Mouse (Mus musculus): ENCODE data around the gene Ap1m1. TPM values are rescaled to one million over a fixed set of nuclear protein-coding genes. Genes with fewer than 3 reads are reported as not detected.

Ap1m1 gene
- polyA plus RNA-seq, 1 experiment from 2014 or later, result 85.0 TPM

- Histone ChIP-seq H3K4me1 (no peaks in the 10 kb centered on the region), H3K27me3 (replicated peaks) (no peaks in the 10 kb centered on the region), H3K4me2 (no peak overlapping the region), H3K9me3 (replicated peaks) (no peaks in the 10 kb centered on the region), H3K36me3 (peaks cover 12% of the 10 kb centered on the region), H3K4me3 (no peak overlapping the region), H3K9ac (no peak overlapping the region), H3K27ac (no peak overlapping the region)
- no peak for ATAC-seq
- 55% methylated on average over 4 of the region's 4 CpGs for WGBS (ENCODE audit: insufficient replicate concordance)
Measured at GRCm38 (mm10) chr8:72260585-72260984, 20.8 kb downstream of the Ap1m1 start.

- no peak overlapping the region for H3K9ac ChIP-seq
- 29% methylated on average over 2 of the region's 2 CpGs for WGBS (ENCODE audit: insufficient replicate concordance)
- ATAC-seq, result 0 out of 2 replicates have a peak, but pooled peaks have one; percentile 42
- H3K36me3 ChIP-seq, result peaks cover 8% of the 10 kb centered on the region; the same call in 1 of the 2 replicates
- H3K4me1 ChIP-seq, result no peaks in the 10 kb centered on the region
- H3K27me3 ChIP-seq (replicated peaks), result no peaks in the 10 kb centered on the region
- no peak overlapping the region for H3K4me3 ChIP-seq
- no peaks in the 10 kb centered on the region for H3K9me3 ChIP-seq (replicated peaks)
- no peak overlapping the region for H3K4me2 ChIP-seq
- no peak overlapping the region for H3K27ac ChIP-seq
Measured at GRCm38 (mm10) chr8:72261019-72261418, 21.2 kb downstream of the Ap1m1 start.

GRCm38 (mm10) chr8:72261431-72261830 is 21.6 kb downstream of the Ap1m1 start:
- no peak overlapping the region for H3K4me3 ChIP-seq
- no peak overlapping the region for H3K9ac ChIP-seq
- no peaks in the 10 kb centered on the region for H3K9me3 ChIP-seq (replicated peaks)
- no peaks in the 10 kb centered on the region for H3K4me1 ChIP-seq
- H3K27me3 ChIP-seq (replicated peaks), result no peaks in the 10 kb centered on the region
- no peak for ATAC-seq
- H3K27ac ChIP-seq, result no peak overlapping the region
- no peak overlapping the region for H3K4me2 ChIP-seq
- H3K36me3 ChIP-seq, result peaks cover 8% of the 10 kb centered on the region; the same call in 1 of the 2 replicates

GRCm38 (mm10) chr8:72261872-72262271 is 22.1 kb downstream of the Ap1m1 start:
- Histone ChIP-seq H3K4me2 (no peak overlapping the region), H3K9me3 (replicated peaks) (no peaks in the 10 kb centered on the region), H3K4me3 (no peak overlapping the region), H3K36me3 (peaks cover 4% of the 10 kb centered on the region; the same call in 1 of the 2 replicates), H3K27ac (no peak overlapping the region), H3K4me1 (no peaks in the 10 kb centered on the region), H3K9ac (no peak overlapping the region), H3K27me3 (replicated peaks) (no peaks in the 10 kb centered on the region)
- ATAC-seq, result no peak
- WGBS (ENCODE audit: insufficient replicate concordance), result 43% methylated on average over 5 of the region's 5 CpGs

GRCm38 (mm10) chr8:72262756-72263155 is 22.9 kb downstream of the Ap1m1 start:
- Histone ChIP-seq H3K27ac (no peak overlapping the region), H3K9ac (no peak overlapping the region), H3K4me1 (0 out of 2 replicates have a peak, but pooled peaks cover 2% of the 10 kb centered on the region), H3K9me3 (replicated peaks) (no peaks in the 10 kb centered on the region), H3K4me3 (no peak overlapping the region), H3K27me3 (replicated peaks) (no peaks in the 10 kb centered on the region), H3K36me3 (no peaks in the 10 kb centered on the region), H3K4me2 (no peak overlapping the region)
- no peak for ATAC-seq
- 87% methylated on average over 2 of the region's 2 CpGs for WGBS (ENCODE audit: insufficient replicate concordance)

- 56% methylated on average over 7 of the region's 7 CpGs for WGBS (ENCODE audit: insufficient replicate concordance)
- no peak overlapping the region for H3K27ac ChIP-seq
Measured at GRCm38 (mm10) chr8:72263451-72263850, 23.6 kb downstream of the Ap1m1 start.

GRCm38 (mm10) chr8:72265342-72265741 is 25.5 kb downstream of the Ap1m1 start:
- no peak for ATAC-seq
- 54% methylated on average over 5 of the region's 7 CpGs for whole genome bisulfite sequencing (ENCODE audit: insufficient replicate concordance)
- H3K9me3 ChIP-seq (replicated peaks), result no peaks in the 10 kb centered on the region
- no peaks in the 10 kb centered on the region for H3K36me3 ChIP-seq
- no peak overlapping the region for H3K27ac ChIP-seq
- no peak overlapping the region for H3K4me2 ChIP-seq
- peaks cover 19% of the 10 kb centered on the region for H3K4me1 ChIP-seq
- no peak overlapping the region for H3K4me3 ChIP-seq
- H3K27me3 ChIP-seq (replicated peaks), result no peaks in the 10 kb centered on the region
- H3K9ac ChIP-seq, result no peak overlapping the region

More at GRCm38 (mm10) chr8:72263451-72263850, 23.6 kb downstream of the Ap1m1 start:
- ATAC-seq, result no peak
- Histone ChIP-seq H3K36me3 (no peaks in the 10 kb centered on the region), H3K9me3 (replicated peaks) (no peaks in the 10 kb centered on the region), H3K4me2 (no peak overlapping the region), H3K27me3 (replicated peaks) (no peaks in the 10 kb centered on the region), H3K9ac (no peak overlapping the region), H3K4me3 (no peak overlapping the region), H3K4me1 (peaks cover 9% of the 10 kb centered on the region)

- Histone ChIP-seq H3K9me3 (replicated peaks) (no peaks in the 10 kb centered on the region), H3K36me3 (no peaks in the 10 kb centered on the region), H3K27me3 (replicated peaks) (no peaks in the 10 kb centered on the region), H3K4me1 (peaks cover 32% of the 10 kb centered on the region), H3K27ac (no peak overlapping the region), H3K4me2 (no peak overlapping the region), H3K9ac (no peak overlapping the region), H3K4me3 (no peak overlapping the region)
- no peak for ATAC-seq
Measured at GRCm38 (mm10) chr8:72266671-72267070, 26.9 kb downstream of the Ap1m1 start.

- Histone ChIP-seq H3K9me3 (replicated peaks) (no peaks in the 10 kb centered on the region), H3K27ac (no peak overlapping the region), H3K9ac (no peak overlapping the region), H3K4me1 (peaks cover 36% of the 10 kb centered on the region), H3K4me3 (no peak overlapping the region), H3K36me3 (no peaks in the 10 kb centered on the region), H3K27me3 (replicated peaks) (no peaks in the 10 kb centered on the region), H3K4me2 (no peak overlapping the region)
- WGBS (ENCODE audit: insufficient replicate concordance), result 94% methylated on average over 8 of the region's 8 CpGs
- ATAC-seq, result no peak
Measured at GRCm38 (mm10) chr8:72267106-72267505, 27.3 kb downstream of the Ap1m1 start.

GRCm38 (mm10) chr8:72268356-72268755 is 28.5 kb downstream of the Ap1m1 start:
- Histone ChIP-seq H3K4me3 (peak overlapping the region; percentile 12; the same call in 1 of the 2 replicates), H3K36me3 (no peaks in the 10 kb centered on the region), H3K4me2 (peak overlapping the region; percentile 55), H3K4me1 (peaks cover 42% of the 10 kb centered on the region), H3K27me3 (replicated peaks) (no peaks in the 10 kb centered on the region), H3K9ac (peak overlapping the region; percentile 51; the same call in 1 of the 2 replicates), H3K9me3 (replicated peaks) (no peaks in the 10 kb centered on the region), H3K27ac (peak overlapping the region; percentile 76)
- WGBS (ENCODE audit: insufficient replicate concordance), result 9% methylated on average over 15 of the region's 15 CpGs
- ATAC-seq, result peak; percentile 81

- Histone ChIP-seq H3K4me1 (peaks cover 42% of the 10 kb centered on the region), H3K9me3 (replicated peaks) (no peaks in the 10 kb centered on the region), H3K4me3 (no peak overlapping the region), H3K27ac (no peak overlapping the region), H3K4me2 (no peak overlapping the region), H3K9ac (0 out of 2 replicates have a peak overlapping the region, but pooled peaks have one; percentile 3), H3K36me3 (no peaks in the 10 kb centered on the region), H3K27me3 (replicated peaks) (no peaks in the 10 kb centered on the region; the same call in 1 of the 2 replicates)
- 70% methylated on average over 12 of the region's 12 CpGs for WGBS (ENCODE audit: insufficient replicate concordance)
- ATAC-seq, result no peak
Measured at GRCm38 (mm10) chr8:72270606-72271005, 30.8 kb downstream of the Ap1m1 start.

GRCm38 (mm10) chr8:72271051-72271660 is 31.3 kb downstream of the Ap1m1 start:
- no peak for ATAC-seq
- no peak overlapping the region for H3K27ac ChIP-seq
- no peak overlapping the region for H3K4me3 ChIP-seq
- H3K9ac ChIP-seq, result 0 out of 2 replicates have a peak overlapping the region, but pooled peaks have one; percentile 3
- H3K27me3 ChIP-seq (replicated peaks), result no peaks in the 10 kb centered on the region; the same call in 1 of the 2 replicates
- no peak overlapping the region for H3K4me2 ChIP-seq
- no peaks in the 10 kb centered on the region for H3K9me3 ChIP-seq (replicated peaks)
- WGBS (ENCODE audit: insufficient replicate concordance), result 35% methylated on average over 11 of the region's 11 CpGs
- peaks cover 42% of the 10 kb centered on the region for H3K4me1 ChIP-seq
- H3K36me3 ChIP-seq, result no peaks in the 10 kb centered on the region

- H3K27me3 ChIP-seq (replicated peaks), result no peaks in the 10 kb centered on the region; the same call in 1 of the 2 replicates
- no peaks in the 10 kb centered on the region for H3K36me3 ChIP-seq
- no peak overlapping the region for H3K4me2 ChIP-seq
- no peak for ATAC-seq
- H3K27ac ChIP-seq, result no peak overlapping the region
- 45% methylated on average over 3 of the region's 3 CpGs for WGBS (ENCODE audit: insufficient replicate concordance)
- no peak overlapping the region for H3K4me3 ChIP-seq
- H3K4me1 ChIP-seq, result peaks cover 44% of the 10 kb centered on the region
- no peaks in the 10 kb centered on the region for H3K9me3 ChIP-seq (replicated peaks)
- no peak overlapping the region for H3K9ac ChIP-seq
Measured at GRCm38 (mm10) chr8:72271691-72272090, 31.9 kb downstream of the Ap1m1 start.
